Comparison of ENCODE assay signal across 21 mouse cellular contexts in genomic region chr15:25899021-25899420, GRCm38 (mm10). TPM values are rescaled to one million over a fixed set of nuclear protein-coding genes. Genes with fewer than 3 reads are reported as not detected.
A peak's percentile ranks its signal among the peaks of the same experiment; 100 is the strongest.
DNase-seq lines count a peak whose midpoint lies in the region; ATAC-seq and TF ChIP-seq lines count a peak whose summit lies in the region.
"Had no signal": no experiment of that assay in that cellular context is flagged by ENCODE, and none has a peak within 500 bp of the region (broad histone marks: within the 10 kb centered on the region; RNA-seq: fewer than 3 reads in every experiment).

No protein-coding gene starts in this region.

- no peak overlapping the region for H3K27ac ChIP-seq in left cerebral cortex, adult 2 months
- no peak overlapping the region for H3K27ac ChIP-seq in intestine, embryonic 15.5 days
- H3K27ac ChIP-seq: embryonic facial prominence, embryonic 10.5 days; heart, embryonic 13.5 days; hindbrain, embryonic 15.5 days; limb, embryonic 15.5 days; liver, embryonic 15.5 days; macrophage; midbrain, embryonic 10.5 days; neural tube, embryonic 15.5 days had no signal

- peak; percentile 18 to 37 for DNase-seq in frontal cortex, adult 2 months (ENCODE audit: extremely low spot score in 1 of 2, low spot score in 1 of 2)
- DNase-seq in frontal cortex, postnatal 14 days (ENCODE audit: low spot score in 2 of 2), result no peak
- DNase-seq in left cerebral cortex, adult 11 months (ENCODE audit: low spot score), result peak; percentile 40
- DNase-seq in left cerebral cortex, adult 2 months (ENCODE audit: extremely low spot score in 1 of 2, low spot score in 2 of 2), result no peak
- peak; percentile 90 for DNase-seq in brain, adult 2 months (ENCODE audit: low read depth, low spot score)
- peak; percentile 75 for DNase-seq in layer of hippocampus, adult 9-11 months
- DNase-seq: adrenal gland, adult 8-10 months; cerebellum, adult 11-12 months; cerebellum, postnatal 25 days; gastrocnemius, postnatal 10 days; heart, adult 18-20 months; kidney, adult 11 months had no signal

- intact Hi-C loops in left cerebral cortex, adult 2 months (cut with DNase I), result no loop called here

- H3K4me1 ChIP-seq in intestine, embryonic 15.5 days (replicated peaks), result no peaks in the 10 kb centered on the region
- H3K4me1 ChIP-seq: heart, embryonic 13.5 days; hindbrain, embryonic 15.5 days; limb, embryonic 15.5 days; liver, embryonic 15.5 days; neural tube, embryonic 15.5 days had no signal

- H3K4me2 ChIP-seq in intestine, embryonic 15.5 days (replicated peaks), result no peak overlapping the region
- H3K4me2 ChIP-seq: heart, embryonic 13.5 days; hindbrain, embryonic 15.5 days; limb, embryonic 15.5 days; liver, embryonic 15.5 days; neural tube, embryonic 15.5 days had no signal

- H3K36me3 ChIP-seq in intestine, embryonic 15.5 days, result no peaks in the 10 kb centered on the region
- H3K36me3 ChIP-seq: embryonic facial prominence, embryonic 10.5 days; heart, embryonic 13.5 days; hindbrain, embryonic 15.5 days; limb, embryonic 15.5 days; liver, embryonic 15.5 days; midbrain, embryonic 10.5 days; neural tube, embryonic 15.5 days had no signal

- no peaks in the 10 kb centered on the region for H3K27me3 ChIP-seq in intestine, embryonic 15.5 days (replicated peaks)
- H3K27me3 ChIP-seq: heart, embryonic 13.5 days; hindbrain, embryonic 15.5 days; limb, embryonic 15.5 days; liver, embryonic 15.5 days; neural tube, embryonic 15.5 days had no signal

- ATAC-seq in intestine, embryonic 15.5 days, result no peak

- H3K9me3 ChIP-seq in intestine, embryonic 15.5 days, result no peaks in the 10 kb centered on the region
- H3K9me3 ChIP-seq: embryonic facial prominence, embryonic 10.5 days; heart, embryonic 13.5 days; hindbrain, embryonic 15.5 days; limb, embryonic 15.5 days; liver, embryonic 15.5 days; midbrain, embryonic 10.5 days; neural tube, embryonic 15.5 days had no signal

- no peak overlapping the region for H3K4me3 ChIP-seq in left cerebral cortex, adult 2 months
- H3K4me3 ChIP-seq in intestine, embryonic 15.5 days (replicated peaks), result no peak overlapping the region
- H3K4me3 ChIP-seq: embryonic facial prominence, embryonic 10.5 days; heart, embryonic 13.5 days; hindbrain, embryonic 15.5 days; limb, embryonic 15.5 days; liver, embryonic 15.5 days; midbrain, embryonic 10.5 days; neural tube, embryonic 15.5 days had no signal

- no peak overlapping the region for H3K9ac ChIP-seq in intestine, embryonic 15.5 days
- H3K9ac ChIP-seq: heart, embryonic 13.5 days; hindbrain, embryonic 15.5 days; limb, embryonic 15.5 days; liver, embryonic 15.5 days; neural tube, embryonic 15.5 days had no signal

- WGBS in intestine, embryonic 15.5 days, result 72% methylated on average over 5 of the region's 5 CpGs

- no peak for TF ChIP-seq CTCF in left cerebral cortex, adult 2 months (IDR thresholded peaks at IDR 0.05)

RNA-seq across cellular contexts. Expression of gene Retreg1, which starts 56.0 kb away (rescaled TPM):
- 21.8 and 24.5 TPM in 2 replicates for polyA plus RNA-seq in frontal cortex, adult 2 months (2012; rRNA removed)
- total RNA-seq in left cerebral cortex, adult 2 months (2021), result 10 to 100 TPM; 32.8 to 32.9 TPM
- polyA plus RNA-seq in intestine, embryonic 15.5 days (2015; fragmentation: Nextera tagmentation; extraction: Ambion mirVana), result 10.7 and 11.4 TPM in 2 replicates

Comparison
In these comparisons a context has a peak if more than half of its experiments do, and no peak if none do; other contexts are left out.
1. DNase-seq: peak in frontal cortex, adult 2 months (2 of 2), left cerebral cortex, adult 11 months (single experiment), brain, adult 2 months (single experiment) and layer of hippocampus, adult 9-11 months (single experiment); none in frontal cortex, postnatal 14 days (0 of 2) and left cerebral cortex, adult 2 months (0 of 2).